Mouse (Mus musculus): ENCODE data around the gene Slco2b1. TPM values are rescaled to one million over a fixed set of nuclear protein-coding genes. Genes with fewer than 3 reads are reported as not detected.
"Not testable (repeated sequence)": the region's sequence is repeated elsewhere in the genome, so short reads cannot be mapped to it uniquely, and the experiment has no call there.

Gene Slco2b1
- 2.0 and 2.6 TPM in 2 replicates for polyA plus RNA-seq (2015; fragmentation: Nextera tagmentation; extraction: Ambion mirVana)

DNA sequence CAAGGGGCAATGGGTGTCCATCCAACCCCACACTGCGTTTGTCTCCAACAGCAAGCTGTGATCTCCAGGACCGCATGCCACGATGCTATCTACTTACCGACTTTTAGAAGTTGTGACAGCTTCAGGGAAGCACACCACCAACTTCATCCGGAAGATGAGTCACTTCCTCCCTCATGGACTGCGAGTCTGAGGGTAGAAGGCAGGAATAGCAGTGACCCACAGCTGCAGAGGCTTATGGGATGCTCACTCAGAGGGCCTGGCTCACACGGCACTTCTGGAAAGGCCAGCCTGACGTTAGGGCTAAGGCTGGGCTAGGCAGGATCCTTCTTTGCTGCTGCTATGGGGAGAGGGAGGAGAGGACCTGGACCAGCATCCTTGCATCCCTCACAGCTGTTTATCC lies at the start of gene Slco2b1:
Gene Slco2b1 (minus strand): TSS at position 175 of the 400 bp plus-strand sequence.
- Histone ChIP-seq H3K27me3 (peaks cover 12% of the 10 kb centered on the region; the same call in 1 of the 2 replicates), H3K27ac (no peak within 1 kb of the TSS), H3K4me3 (no peak within 1 kb of the TSS), H3K4me2 (replicated peaks) (no peak within 1 kb of the TSS), H3K9me3 (no peaks in the 10 kb centered on the region), H3K9ac (no peak within 1 kb of the TSS), H3K4me1 (peaks cover 21% of the 10 kb centered on the region), H3K36me3 (no peaks in the 10 kb centered on the region)
- 84% methylated on average over 8 of the region's 8 CpGs for WGBS
- no peak for ATAC-seq (ENCODE audit: low FRiP score, low read depth)

DNA sequence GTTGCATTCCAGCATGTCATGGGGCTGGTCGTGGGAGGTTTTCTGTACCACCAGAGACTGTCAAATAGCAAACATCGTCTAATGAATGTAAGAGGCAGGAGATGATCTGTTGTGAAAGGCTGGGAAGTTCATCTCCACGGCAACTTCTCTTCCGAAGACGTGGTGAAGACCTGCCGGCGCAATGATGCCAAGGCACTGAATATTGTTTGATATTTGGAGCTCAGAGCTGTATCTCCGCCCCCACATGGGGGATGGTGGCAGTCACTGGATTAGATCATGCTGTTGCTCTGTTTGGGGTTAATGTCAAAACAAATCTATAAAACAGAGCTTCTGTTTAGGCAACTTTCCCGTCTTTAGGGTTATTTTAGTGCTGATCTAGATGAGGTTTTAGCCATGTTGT lies 28.1 kb upstream of the Slco2b1 start:
- H3K9ac ChIP-seq: no peak overlapping the region
- no peak overlapping the region for H3K4me2 ChIP-seq (replicated peaks)
- no peaks in the 10 kb centered on the region; the same call in 1 of the 2 replicates for H3K27me3 ChIP-seq
- no peak for ATAC-seq (ENCODE audit: low FRiP score, low read depth)
- H3K9me3 ChIP-seq: no peaks in the 10 kb centered on the region
- H3K4me3 ChIP-seq: no peak overlapping the region
- no peaks in the 10 kb centered on the region for H3K4me1 ChIP-seq
- no peak overlapping the region for H3K27ac ChIP-seq
- 69% methylated on average over 9 of the region's 9 CpGs for WGBS
- H3K36me3 ChIP-seq: no peaks in the 10 kb centered on the region

DNA sequence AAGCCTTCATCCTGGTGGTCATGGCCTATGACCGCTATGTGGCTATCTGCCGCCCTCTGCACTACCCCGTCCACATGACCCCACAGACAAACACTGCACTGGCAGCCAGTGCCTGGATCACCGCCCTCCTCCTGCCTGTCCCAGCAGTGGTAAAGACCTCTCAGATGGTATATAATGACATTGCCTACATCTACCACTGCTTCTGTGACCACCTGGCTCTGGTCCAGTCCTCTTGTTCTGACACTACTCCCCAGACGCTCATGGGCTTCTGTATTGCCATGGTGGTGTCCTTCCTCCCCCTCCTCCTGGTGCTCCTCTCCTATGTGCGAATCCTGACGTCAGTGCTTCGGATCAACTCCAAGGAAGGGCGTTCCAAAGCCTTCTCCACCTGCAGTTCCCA lies 24.4 kb upstream of the Slco2b1 start:
- not testable (repeated sequence) for H3K27me3 ChIP-seq; H3K4me2 ChIP-seq (replicated peaks); ATAC-seq (ENCODE audit: low FRiP score, low read depth); H3K4me3 ChIP-seq; H3K4me1 ChIP-seq; H3K9ac ChIP-seq; H3K9me3 ChIP-seq; H3K36me3 ChIP-seq; H3K27ac ChIP-seq
- WGBS: 93% methylated on average over 9 of the region's 9 CpGs

DNA sequence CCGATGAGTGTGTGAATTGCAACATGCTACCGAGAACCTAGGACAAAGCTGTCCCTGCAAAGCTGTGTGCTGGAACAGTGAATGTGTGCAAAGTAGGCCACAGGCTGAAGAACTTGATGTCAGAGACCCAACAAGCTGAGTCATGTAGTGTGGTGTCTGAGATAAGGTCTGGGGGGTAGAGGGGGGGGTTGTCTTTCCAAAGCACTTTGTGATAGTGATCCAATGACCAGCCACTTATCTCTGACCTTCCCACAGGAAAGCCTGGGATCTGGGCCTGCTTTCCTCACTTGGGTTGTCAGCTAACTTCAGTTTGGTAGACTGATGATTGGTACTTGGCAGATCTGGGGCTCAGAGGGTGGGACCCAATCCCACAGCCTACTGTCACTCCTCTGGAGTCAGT lies 23.5 kb upstream of the Slco2b1 start:
- Histone ChIP-seq H3K27me3 (no peaks in the 10 kb centered on the region), H3K4me1 (no peaks in the 10 kb centered on the region), H3K9ac (no peak overlapping the region), H3K27ac (no peak overlapping the region), H3K36me3 (no peaks in the 10 kb centered on the region), H3K9me3 (no peaks in the 10 kb centered on the region), H3K4me3 (no peak overlapping the region), H3K4me2 (replicated peaks) (no peak overlapping the region)
- ATAC-seq (ENCODE audit: low FRiP score, low read depth): no peak
- WGBS: 92% methylated on average over 2 of the region's 2 CpGs

DNA sequence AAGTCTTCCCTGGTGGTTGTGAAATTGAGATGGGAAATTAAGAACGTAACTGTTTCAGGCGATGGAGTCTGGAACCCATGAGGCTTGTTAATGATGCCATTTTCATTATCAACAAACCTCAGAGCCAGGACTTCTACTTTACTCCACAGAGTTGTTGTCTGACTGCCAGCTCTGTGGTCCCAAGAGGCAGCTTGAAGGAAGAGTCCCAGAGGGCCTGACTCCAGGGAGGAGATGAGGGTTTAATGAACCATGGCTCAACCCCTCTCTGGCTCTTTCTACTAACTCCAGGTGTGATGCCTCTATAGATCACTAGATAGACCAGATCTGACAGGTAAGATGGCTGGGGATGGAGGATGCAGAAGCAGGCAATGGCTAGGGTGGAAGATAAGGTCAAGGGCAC lies 18.8 kb upstream of the Slco2b1 start, which contains the start of gene Olfr520:
Gene Olfr520 (plus strand): TSS at position 301 of the 400 bp plus-strand sequence.
- WGBS: 85% methylated on average over 2 of the region's 2 CpGs
- H3K4me1 ChIP-seq: no peaks in the 10 kb centered on the region
- H3K4me3 ChIP-seq: no peak within 1 kb of the TSS
- H3K4me2 ChIP-seq (replicated peaks): no peak within 1 kb of the TSS
- H3K9ac ChIP-seq: no peak within 1 kb of the TSS
- no peak within 1 kb of the TSS for H3K27ac ChIP-seq
- no peak for ATAC-seq (ENCODE audit: low FRiP score, low read depth)
- no peaks in the 10 kb centered on the region for H3K27me3 ChIP-seq
- no peaks in the 10 kb centered on the region for H3K36me3 ChIP-seq
- peaks cover 3% of the 10 kb centered on the region; the same call in 1 of the 2 replicates for H3K9me3 ChIP-seq

DNA sequence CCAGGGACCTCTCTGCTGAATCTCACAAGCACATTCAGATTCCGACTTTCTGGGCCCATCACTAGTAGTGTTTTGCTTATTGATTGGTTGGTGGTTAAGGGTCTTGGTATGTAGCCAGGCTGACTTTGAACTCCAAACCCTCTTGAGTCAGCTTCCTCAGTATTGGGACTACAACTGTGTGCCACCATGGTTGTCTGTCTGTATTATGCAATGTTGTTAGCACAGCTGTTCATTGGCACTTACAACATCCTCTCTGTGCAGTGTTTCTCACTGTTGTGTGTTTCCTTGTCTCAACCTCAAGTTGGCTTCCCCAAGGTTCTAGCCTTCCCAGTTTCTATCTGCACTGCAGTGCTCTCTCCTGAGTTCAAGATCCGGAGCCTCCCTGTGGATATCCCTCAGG lies 5.4 kb upstream of the Slco2b1 start:
- H3K4me1 ChIP-seq: no peaks in the 10 kb centered on the region
- 73% methylated on average over 2 of the region's 2 CpGs for WGBS
- ATAC-seq (ENCODE audit: low FRiP score, low read depth): no peak

DNA sequence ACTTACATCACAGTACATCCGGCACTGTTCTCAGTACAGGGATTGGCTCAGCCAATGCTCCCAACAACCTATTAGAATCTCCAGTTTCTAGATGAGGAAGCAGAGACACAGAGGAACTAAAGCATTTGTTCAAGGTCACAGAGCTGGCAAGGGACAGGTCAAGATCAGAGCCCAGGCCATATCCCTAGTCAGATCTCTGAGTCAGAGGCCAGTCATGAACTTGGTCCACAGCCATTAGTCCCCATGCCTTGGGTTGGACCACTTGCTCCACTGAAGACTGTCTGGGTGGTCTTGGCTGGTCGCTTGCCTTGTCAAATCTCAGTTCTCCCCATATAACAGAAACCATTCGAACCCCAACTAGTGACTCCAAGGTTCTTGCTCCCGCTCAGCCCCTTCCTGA lies 1.3 kb upstream of the Slco2b1 start:
- Histone ChIP-seq H3K36me3 (no peaks in the 10 kb centered on the region), H3K4me1 (peaks cover 8% of the 10 kb centered on the region; the same call in 1 of the 2 replicates), H3K9ac (no peak overlapping the region), H3K9me3 (no peaks in the 10 kb centered on the region), H3K27me3 (peaks cover 12% of the 10 kb centered on the region; the same call in 1 of the 2 replicates), H3K4me3 (no peak overlapping the region), H3K27ac (no peak overlapping the region), H3K4me2 (replicated peaks) (no peak overlapping the region)
- no peak for ATAC-seq (ENCODE audit: low FRiP score, low read depth)
- WGBS: 81% methylated on average over 4 of the region's 4 CpGs

More for the DNA sequence above, 5.4 kb upstream of the Slco2b1 start:
- Histone ChIP-seq H3K4me3 (no peak overlapping the region), H3K36me3 (no peaks in the 10 kb centered on the region), H3K27me3 (peaks cover 4% of the 10 kb centered on the region; the same call in 1 of the 2 replicates), H3K4me2 (replicated peaks) (no peak overlapping the region), H3K9me3 (no peaks in the 10 kb centered on the region), H3K27ac (no peak overlapping the region), H3K9ac (no peak overlapping the region)

DNA sequence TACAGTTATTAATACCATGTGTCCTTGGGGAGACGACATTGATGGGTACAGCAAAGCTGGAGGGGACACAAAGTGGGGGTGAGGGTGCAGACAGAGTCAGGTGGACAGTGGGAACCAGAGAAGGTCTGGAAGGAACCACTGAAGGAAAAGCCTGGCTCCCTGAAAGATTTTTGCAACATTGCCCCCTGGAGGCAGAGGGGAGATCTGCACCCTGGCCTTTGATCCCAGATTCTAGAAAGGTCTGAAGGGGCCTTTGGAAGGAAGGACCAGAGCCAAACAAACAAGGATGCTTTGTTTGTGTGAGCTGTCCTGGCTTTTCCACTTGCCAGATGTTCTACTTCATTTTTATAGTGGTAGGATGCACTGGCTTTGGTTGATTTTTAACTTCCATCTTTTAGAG lies 664 bp downstream of the Slco2b1 start:
- Histone ChIP-seq H3K4me2 (replicated peaks) (no peak overlapping the region), H3K4me3 (no peak overlapping the region), H3K9me3 (no peaks in the 10 kb centered on the region), H3K9ac (no peak overlapping the region), H3K4me1 (peaks cover 23% of the 10 kb centered on the region), H3K27me3 (peaks cover 12% of the 10 kb centered on the region; the same call in 1 of the 2 replicates), H3K27ac (no peak overlapping the region), H3K36me3 (no peaks in the 10 kb centered on the region)
- ATAC-seq (ENCODE audit: low FRiP score, low read depth): no peak
- 9% methylated on average over 1 of the region's 1 CpGs for WGBS

DNA sequence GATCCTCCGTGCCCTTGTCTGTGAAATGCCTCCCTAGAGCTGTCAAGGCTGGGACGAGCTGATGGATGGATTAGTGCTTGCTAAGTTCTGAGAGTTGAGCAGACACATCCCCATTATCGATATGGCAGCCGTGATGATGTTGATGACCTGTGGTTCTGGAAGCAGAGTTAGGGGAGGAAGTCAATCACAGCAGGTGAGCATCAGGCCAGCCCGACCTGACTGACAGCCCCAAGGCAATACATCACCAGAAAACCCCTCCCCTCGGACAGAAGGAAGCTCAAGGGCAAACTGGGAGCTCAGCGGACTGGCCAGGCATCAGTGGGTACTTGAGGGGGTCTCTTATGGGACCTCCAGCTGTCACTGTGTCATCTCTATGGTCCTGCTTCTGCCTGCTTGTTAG lies 1.1 kb downstream of the Slco2b1 start:
- H3K4me1 ChIP-seq: peaks cover 23% of the 10 kb centered on the region
- no peaks in the 10 kb centered on the region for H3K36me3 ChIP-seq
- H3K27me3 ChIP-seq: peaks cover 12% of the 10 kb centered on the region; the same call in 1 of the 2 replicates
- H3K4me2 ChIP-seq (replicated peaks): no peak overlapping the region
- H3K9me3 ChIP-seq: no peaks in the 10 kb centered on the region
- H3K4me3 ChIP-seq: no peak overlapping the region
- H3K27ac ChIP-seq: no peak overlapping the region
- WGBS: 52% methylated on average over 7 of the region's 7 CpGs
- no peak for ATAC-seq (ENCODE audit: low FRiP score, low read depth)
- H3K9ac ChIP-seq: no peak overlapping the region

DNA sequence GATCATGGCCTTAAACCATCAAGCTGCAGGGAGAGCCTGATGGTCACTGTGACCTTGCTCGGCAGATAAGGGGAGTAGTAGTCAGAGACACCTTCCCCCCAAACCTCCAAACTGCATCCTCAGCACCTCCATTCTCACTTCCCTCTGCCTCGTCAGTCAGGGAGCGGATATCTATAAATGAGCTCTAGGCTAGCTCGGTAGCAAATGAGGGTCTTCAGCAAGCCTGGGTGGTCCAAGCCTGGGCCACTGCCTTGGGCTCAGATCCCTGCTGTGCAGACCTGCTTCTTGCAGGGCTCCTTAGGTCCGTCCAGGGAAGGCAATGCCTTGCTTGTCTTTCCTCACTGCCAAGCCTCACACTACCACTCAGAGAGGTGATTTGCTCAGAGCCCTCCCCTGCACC lies 2.4 kb downstream of the Slco2b1 start:
- Histone ChIP-seq H3K9ac (no peak overlapping the region), H3K27me3 (peaks cover 11% of the 10 kb centered on the region; the same call in 1 of the 2 replicates), H3K4me1 (peaks cover 23% of the 10 kb centered on the region), H3K4me2 (replicated peaks) (no peak overlapping the region), H3K27ac (no peak overlapping the region), H3K36me3 (no peaks in the 10 kb centered on the region), H3K9me3 (no peaks in the 10 kb centered on the region), H3K4me3 (no peak overlapping the region)
- ATAC-seq (ENCODE audit: low FRiP score, low read depth): no peak
- WGBS: 61% methylated on average over 5 of the region's 5 CpGs

DNA sequence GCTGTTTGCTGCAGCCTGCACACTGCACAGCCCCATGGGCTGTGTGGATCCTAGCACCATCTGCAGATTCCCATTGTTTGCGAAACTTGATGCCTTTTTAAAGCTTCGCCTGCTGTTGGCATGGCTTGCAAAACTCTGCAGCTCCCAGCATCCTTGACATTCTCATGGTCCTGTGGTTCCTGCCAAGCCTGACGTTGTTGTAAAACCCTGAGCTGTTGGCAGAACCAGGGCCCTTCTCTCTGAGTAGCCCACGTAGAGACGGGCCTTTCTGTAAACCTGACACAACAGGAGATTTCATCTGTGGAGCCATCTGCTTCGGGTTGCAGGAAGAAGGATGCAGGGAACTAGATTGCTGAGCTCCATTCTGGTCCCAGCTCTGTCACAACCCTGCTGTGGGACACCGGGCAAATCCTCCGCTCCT lies 2.8 kb downstream of the Slco2b1 start:
- Histone ChIP-seq H3K9me3 (no peaks in the 10 kb centered on the region), H3K9ac (no peak overlapping the region), H3K4me2 (replicated peaks) (no peak overlapping the region), H3K4me3 (no peak overlapping the region), H3K27ac (no peak overlapping the region), H3K27me3 (peaks cover 7% of the 10 kb centered on the region; the same call in 1 of the 2 replicates), H3K36me3 (no peaks in the 10 kb centered on the region), H3K4me1 (peaks cover 23% of the 10 kb centered on the region)
- WGBS: 56% methylated on average over 8 of the region's 8 CpGs
- no peak for ATAC-seq (ENCODE audit: low FRiP score, low read depth)

DNA sequence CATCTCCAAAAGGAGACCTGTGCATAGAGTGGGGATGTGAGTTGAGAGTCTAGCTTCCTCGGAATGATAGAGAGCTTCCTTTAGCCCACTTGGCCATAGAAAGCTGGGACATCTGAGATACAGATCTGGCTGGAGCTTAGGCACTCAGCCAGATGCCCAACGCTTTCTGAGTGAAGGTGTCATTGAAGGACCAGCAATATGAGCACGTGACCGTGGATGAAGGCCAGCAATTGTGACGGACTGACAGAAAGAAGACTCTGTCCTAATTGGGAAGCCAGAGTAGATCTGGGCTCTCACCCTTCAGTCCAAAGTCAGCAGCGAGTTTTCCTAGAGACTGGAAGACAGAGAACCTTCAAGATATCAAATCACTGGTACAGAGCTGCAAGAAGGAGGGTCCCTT lies 3.5 kb downstream of the Slco2b1 start:
- no peak overlapping the region for H3K4me3 ChIP-seq
- H3K9ac ChIP-seq: no peak overlapping the region
- no peaks in the 10 kb centered on the region for H3K9me3 ChIP-seq
- H3K4me2 ChIP-seq (replicated peaks): no peak overlapping the region
- no peak for ATAC-seq (ENCODE audit: low FRiP score, low read depth)
- peaks cover 7% of the 10 kb centered on the region; the same call in 1 of the 2 replicates for H3K27me3 ChIP-seq
- peaks cover 23% of the 10 kb centered on the region for H3K4me1 ChIP-seq
- no peak overlapping the region for H3K27ac ChIP-seq
- 82% methylated on average over 6 of the region's 6 CpGs for WGBS
- H3K36me3 ChIP-seq: no peaks in the 10 kb centered on the region

DNA sequence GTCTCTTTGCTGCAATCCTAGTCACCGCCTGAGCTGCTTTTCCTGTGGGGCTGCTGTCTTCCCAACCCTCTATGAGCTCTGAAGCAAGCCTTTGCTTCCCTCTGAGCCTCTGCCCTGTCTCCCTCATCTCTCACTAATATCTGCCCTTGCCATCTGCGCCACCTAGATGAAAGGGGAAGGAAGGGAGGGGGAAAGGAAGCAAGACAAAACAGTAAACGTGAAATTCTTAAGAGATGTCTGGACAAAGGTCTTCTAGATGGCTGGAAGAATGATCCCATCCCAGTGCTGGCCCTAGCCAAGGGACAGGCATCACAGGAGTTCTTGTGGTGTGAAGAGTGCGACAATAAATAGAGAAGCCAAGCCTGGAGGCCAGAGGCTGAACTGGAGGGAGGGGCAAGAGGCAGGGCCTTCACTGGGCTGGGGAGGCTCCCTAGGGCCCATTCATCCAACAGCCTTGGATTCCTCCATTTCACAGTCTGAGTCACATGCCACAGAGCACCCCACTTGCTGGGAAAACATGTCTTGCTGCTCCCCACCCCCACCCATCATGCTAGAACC lies 4.0 kb downstream of the Slco2b1 start:
- Histone ChIP-seq H3K4me3 (no peak overlapping the region), H3K9ac (no peak overlapping the region), H3K27me3 (peaks cover 7% of the 10 kb centered on the region; the same call in 1 of the 2 replicates), H3K36me3 (no peaks in the 10 kb centered on the region), H3K4me2 (replicated peaks) (no peak overlapping the region), H3K9me3 (no peaks in the 10 kb centered on the region), H3K4me1 (peaks cover 23% of the 10 kb centered on the region), H3K27ac (0 out of 2 replicates have a peak overlapping the region, but pooled peaks have one; percentile 6)
- ATAC-seq (ENCODE audit: low FRiP score, low read depth): no peak
- WGBS: 28% methylated on average over 4 of the region's 4 CpGs
